Mouse (Mus musculus) heart, embryonic 15.5 days (tissue): ENCODE measurements around the gene Acot1. TPM values are rescaled to one million over a fixed set of nuclear protein-coding genes. Genes with fewer than 3 reads are reported as not detected.
"Not testable (repeated sequence)": the region's sequence is repeated elsewhere in the genome, so short reads cannot be mapped to it uniquely, and the experiment has no call there.

ENCODE experiments used
- ATAC-seq: fragments of 200-750 bp; cut with Nextera tagmentation; replicated peaks from 2 replicates; pipeline ENCODE4 v1.8.0; 2017; ENCODE audit warnings: low read depth, moderate TSS enrichment; ENCODE audit not compliant: insufficient number of reproducible peaks, insufficient read depth, low FRiP score
- H3K27ac ChIP-seq: fragments of 300-500 bp; sonication (generic); 2 replicates; pipeline ENCODE4 v1.5.1; 2015; ENCODE audit warnings: mild to moderate bottlenecking, inconsistent platforms
- H3K27me3 ChIP-seq: fragments of 300-500 bp; sonication (generic); 2 replicates; pipeline ENCODE4 v1.6.1; 2015; ENCODE audit warnings: inconsistent platforms
- H3K36me3 ChIP-seq: fragments of 300-500 bp; sonication (generic); 2 replicates; pipeline ENCODE4 v1.6.1; 2015; ENCODE audit warnings: mild to moderate bottlenecking, inconsistent platforms
- H3K4me1 ChIP-seq: fragments of 300-500 bp; sonication (generic); replicated peaks from 2 replicates; pipeline ENCODE4 v1.6.1; 2015; ENCODE audit warnings: inconsistent platforms
- H3K4me2 ChIP-seq: fragments of 300-500 bp; sonication (generic); 2 replicates; pipeline ENCODE4 v1.6.1; 2015; ENCODE audit warnings: inconsistent platforms, mild to moderate bottlenecking, moderate library complexity
- H3K4me3 ChIP-seq: fragments of 300-500 bp; sonication (generic); 2 replicates; pipeline ENCODE4 v1.5.1; 2015; ENCODE audit warnings: mild to moderate bottlenecking, inconsistent platforms
- H3K9ac ChIP-seq: fragments of 300-500 bp; sonication (generic); 2 replicates; pipeline ENCODE4 v1.6.1; 2015; ENCODE audit warnings: mild to moderate bottlenecking, inconsistent platforms
- H3K9me3 ChIP-seq: fragments of 300-500 bp; sonication (generic); replicated peaks from 2 replicates; pipeline ENCODE4 v1.6.1; 2016; ENCODE audit warnings: inconsistent platforms
- WGBS: fragments of 180-500 bp; shearing (Covaris S2); methylation state at CpG from one replicate; pipeline ENCODE4 v1.1.7; 2015; ENCODE audit warnings: mixed read lengths; 5-methylcytosine and 5-hydroxymethylcytosine counted together
- polyA plus RNA-seq: library from polyadenylated mRNA; unstranded; fragments of >200 nt; fragmentation: Nextera tagmentation; extraction: Ambion mirVana; gene quantifications from 2 replicates; pipeline ENCODE4 v1.2.1, GENCODE M21; 2015

The Acot1 gene
- 27.7 and 29.8 TPM in 2 replicates for polyA plus RNA-seq

- H3K9me3 ChIP-seq, H3K27me3 ChIP-seq, H3K36me3 ChIP-seq: not testable (repeated sequence)
- Histone ChIP-seq H3K9ac (peak within 1 kb of the TSS; percentile 60), H3K4me1 (peaks cover 22% of the 10 kb centered on the region), H3K4me2 (peak within 1 kb of the TSS; percentile 75), H3K4me3 (peak within 1 kb of the TSS; percentile 58), H3K27ac (peak within 1 kb of the TSS; percentile 59)
- WGBS, result 1% methylated on average over 59 of the region's 70 CpGs
- peak; percentile 93 for ATAC-seq
Observed at GRCm38 (mm10) chr12:84009171-84009965, at the start of gene Acot1. Gene Acot1, plus strand, starts transcription at chr12:84009490.

DNA sequence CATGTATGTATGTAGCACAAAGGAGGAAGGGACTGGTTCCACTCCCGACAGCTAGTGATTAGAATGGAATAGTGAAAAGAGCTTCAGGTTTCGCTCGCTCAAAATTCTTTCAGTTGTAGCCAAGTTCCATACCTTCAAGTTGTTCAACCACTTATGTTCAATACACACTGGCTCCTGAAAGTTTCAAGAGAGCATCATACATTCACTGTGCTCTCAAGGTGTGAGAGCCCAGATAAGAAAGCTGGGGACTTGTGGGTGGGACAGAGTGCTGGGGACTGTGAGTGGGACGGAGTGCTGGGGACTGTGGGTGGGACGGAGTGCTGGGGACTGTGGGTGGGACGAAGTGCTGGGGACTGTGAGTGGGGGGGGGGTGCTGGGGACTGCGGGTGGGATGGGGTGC is 44.1 kb upstream of the Acot1 start:
- 72% methylated on average over 7 of the region's 7 CpGs for WGBS

DNA sequence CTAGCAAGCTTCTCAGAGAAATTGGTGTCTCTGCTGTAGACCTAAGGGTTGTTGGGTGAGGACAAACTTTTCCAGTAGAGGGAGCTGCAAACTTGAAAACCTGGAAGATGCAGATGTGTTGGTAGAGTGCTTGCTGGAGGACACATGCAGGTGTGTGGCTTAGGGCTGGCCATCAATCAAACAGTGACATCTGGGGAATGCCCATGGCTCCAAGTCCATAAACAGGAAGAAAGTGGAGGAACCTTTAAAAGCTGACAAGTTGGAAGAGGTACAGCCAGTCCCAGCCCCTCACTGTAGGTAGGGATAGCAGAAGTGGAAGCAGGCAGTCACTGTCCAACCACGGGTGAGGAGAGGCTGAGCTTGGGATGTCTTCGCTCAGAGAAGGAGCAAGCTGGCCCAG is 37.2 kb upstream of the Acot1 start:
- ATAC-seq, result no peak
- H3K36me3 ChIP-seq, result no peaks in the 10 kb centered on the region
- no peaks in the 10 kb centered on the region for H3K27me3 ChIP-seq
- H3K4me3 ChIP-seq, result no peak overlapping the region
- no peaks in the 10 kb centered on the region for H3K9me3 ChIP-seq
- no peaks in the 10 kb centered on the region for H3K4me1 ChIP-seq
- whole genome bisulfite sequencing, result 70% methylated on average over 2 of the region's 2 CpGs
- no peak overlapping the region for H3K9ac ChIP-seq
- no peak overlapping the region for H3K27ac ChIP-seq
- no peak overlapping the region for H3K4me2 ChIP-seq

More for the DNA sequence above, 44.1 kb upstream of the Acot1 start:
- Histone ChIP-seq H3K4me3 (no peak overlapping the region), H3K27ac (no peak overlapping the region), H3K4me1 (no peaks in the 10 kb centered on the region), H3K4me2 (no peak overlapping the region), H3K9me3 (no peaks in the 10 kb centered on the region), H3K36me3 (no peaks in the 10 kb centered on the region), H3K27me3 (no peaks in the 10 kb centered on the region), H3K9ac (no peak overlapping the region)
- no peak for ATAC-seq

GRCm38 (mm10) chr12:83978862-83979261 is 30.4 kb upstream of the Acot1 start:
- no peak overlapping the region for H3K27ac ChIP-seq
- WGBS, result 83% methylated on average over 6 of the region's 6 CpGs
- H3K4me1 ChIP-seq, result peaks cover 3% of the 10 kb centered on the region; the same call in 1 of the 2 replicates
- no peak overlapping the region for H3K4me3 ChIP-seq
- H3K9ac ChIP-seq, result no peak overlapping the region
- H3K4me2 ChIP-seq, result no peak overlapping the region
- H3K9me3 ChIP-seq, result no peaks in the 10 kb centered on the region
- H3K36me3 ChIP-seq, result no peaks in the 10 kb centered on the region
- H3K27me3 ChIP-seq, result no peaks in the 10 kb centered on the region
- ATAC-seq, result no peak

DNA sequence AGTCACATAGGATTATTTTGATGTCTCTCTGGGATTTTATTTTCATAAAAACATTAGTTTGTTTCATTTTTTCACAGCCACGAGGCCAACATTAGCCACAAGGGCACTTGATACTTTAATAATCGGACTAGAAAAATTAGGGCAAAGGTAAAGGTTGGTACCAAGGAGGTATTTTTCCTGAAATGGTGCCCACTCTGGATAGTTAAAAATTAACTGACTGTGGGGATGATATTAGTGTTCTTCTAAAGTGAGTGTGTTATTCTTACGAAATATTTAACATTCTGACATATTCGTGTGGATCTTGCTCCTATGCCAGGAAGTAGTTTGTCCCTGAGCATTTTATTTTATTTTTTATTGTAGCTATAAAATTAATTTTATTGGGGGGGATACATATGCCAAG is 27.7 kb upstream of the Acot1 start:
- no peak overlapping the region for H3K4me2 ChIP-seq
- H3K27ac ChIP-seq, result no peak overlapping the region
- no peak for ATAC-seq
- peaks cover 6% of the 10 kb centered on the region for H3K4me1 ChIP-seq
- H3K9ac ChIP-seq, result no peak overlapping the region
- no peaks in the 10 kb centered on the region for H3K27me3 ChIP-seq
- H3K9me3 ChIP-seq, result no peaks in the 10 kb centered on the region
- H3K36me3 ChIP-seq, result no peaks in the 10 kb centered on the region
- H3K4me3 ChIP-seq, result no peak overlapping the region
- WGBS, result 79% methylated on average over 4 of the region's 4 CpGs

DNA sequence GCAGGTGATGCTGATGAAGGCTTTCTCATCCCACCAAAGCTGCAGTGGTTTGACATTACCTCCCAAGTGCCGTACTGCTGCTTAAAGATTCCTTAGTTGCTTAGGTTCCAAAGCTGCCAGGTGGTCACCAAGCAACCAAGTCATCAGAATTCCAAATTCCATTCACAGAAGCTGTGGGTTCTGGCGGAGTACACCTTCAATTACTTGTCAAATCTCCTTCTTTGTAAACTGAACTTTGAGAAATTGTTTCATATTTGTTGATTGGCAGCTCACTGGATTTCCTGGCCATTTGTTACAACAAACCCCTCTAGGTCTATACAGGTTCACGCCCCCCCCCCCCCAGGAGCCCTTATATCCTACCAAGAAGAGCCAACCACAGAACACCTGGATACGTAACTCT is 24.5 kb upstream of the Acot1 start, which contains the start of gene Heatr4:
Gene Heatr4, minus strand, starts transcription at position 101 of the 400 bp plus-strand sequence.
- 81% methylated on average over 4 of the region's 4 CpGs for WGBS
- ATAC-seq, result no peak

GRCm38 (mm10) chr12:83987242-83987582 is 22.1 kb upstream of the Acot1 start:
- peak; percentile 47 for ATAC-seq
- Histone ChIP-seq H3K27me3 (no peaks in the 10 kb centered on the region), H3K36me3 (0 out of 2 replicates have a peak, but pooled peaks cover 3% of the 10 kb centered on the region), H3K4me1 (peaks cover 18% of the 10 kb centered on the region), H3K27ac (peak overlapping the region; percentile 98), H3K9ac (peak overlapping the region; percentile 77; the same call in 1 of the 2 replicates), H3K4me2 (peak overlapping the region; percentile 74), H3K4me3 (peak overlapping the region; percentile 70), H3K9me3 (no peaks in the 10 kb centered on the region)
- WGBS, result 11% methylated on average over 8 of the region's 8 CpGs

More for the DNA sequence above, 24.5 kb upstream of the Acot1 start, which contains the start of gene Heatr4:
- peaks cover 19% of the 10 kb centered on the region for H3K4me1 ChIP-seq
- no peak within 1 kb of the TSS for H3K4me3 ChIP-seq
- no peak within 1 kb of the TSS for H3K4me2 ChIP-seq
- no peaks in the 10 kb centered on the region for H3K9me3 ChIP-seq
- 0 out of 2 replicates have a peak, but pooled peaks cover 3% of the 10 kb centered on the region for H3K36me3 ChIP-seq
- H3K27me3 ChIP-seq, result no peaks in the 10 kb centered on the region
- no peak within 1 kb of the TSS for H3K27ac ChIP-seq
- no peak within 1 kb of the TSS for H3K9ac ChIP-seq

- Histone ChIP-seq H3K36me3 (peaks cover 5% of the 10 kb centered on the region; the same call in 1 of the 2 replicates), H3K9me3 (no peaks in the 10 kb centered on the region), H3K9ac (peak within 1 kb of the TSS; percentile 77), H3K4me2 (peak within 1 kb of the TSS; percentile 74), H3K27ac (peak within 1 kb of the TSS; percentile 98), H3K27me3 (no peaks in the 10 kb centered on the region), H3K4me3 (peak within 1 kb of the TSS; percentile 70), H3K4me1 (peaks cover 16% of the 10 kb centered on the region)
- ATAC-seq, result peak; percentile 81
- WGBS, result under 1% methylated on average over 79 of the region's 80 CpGs
Observed at GRCm38 (mm10) chr12:83987583-83988441, 21.5 kb upstream of the Acot1 start, which contains the start of gene Acot2. Gene Acot2, plus strand, starts transcription at chr12:83987861.

- Histone ChIP-seq H3K9ac (peak overlapping the region; percentile 77), H3K27ac (peak overlapping the region; percentile 98), H3K4me1 (peaks cover 16% of the 10 kb centered on the region), H3K36me3 (peaks cover 12% of the 10 kb centered on the region), H3K4me2 (peak overlapping the region; percentile 74), H3K27me3 (no peaks in the 10 kb centered on the region), H3K4me3 (peak overlapping the region; percentile 70), H3K9me3 (no peaks in the 10 kb centered on the region)
- WGBS, result 65% methylated on average over 4 of the region's 4 CpGs
- peak; percentile 4; the same call in 1 of the 2 replicates for ATAC-seq
Observed at GRCm38 (mm10) chr12:83988483-83988882, 20.8 kb upstream of the Acot1 start.

- H3K36me3 ChIP-seq, result peaks cover 20% of the 10 kb centered on the region
- H3K27me3 ChIP-seq, result no peaks in the 10 kb centered on the region
- H3K27ac ChIP-seq, result no peak overlapping the region
- no peak for ATAC-seq
- H3K9me3 ChIP-seq, result no peaks in the 10 kb centered on the region
- 91% methylated on average over 4 of the region's 4 CpGs for WGBS
- H3K4me2 ChIP-seq, result peak overlapping the region; percentile 74
- no peak overlapping the region for H3K9ac ChIP-seq
- H3K4me1 ChIP-seq, result peaks cover 16% of the 10 kb centered on the region
- H3K4me3 ChIP-seq, result no peak overlapping the region
Observed at GRCm38 (mm10) chr12:83989378-83989777, 19.9 kb upstream of the Acot1 start.

DNA sequence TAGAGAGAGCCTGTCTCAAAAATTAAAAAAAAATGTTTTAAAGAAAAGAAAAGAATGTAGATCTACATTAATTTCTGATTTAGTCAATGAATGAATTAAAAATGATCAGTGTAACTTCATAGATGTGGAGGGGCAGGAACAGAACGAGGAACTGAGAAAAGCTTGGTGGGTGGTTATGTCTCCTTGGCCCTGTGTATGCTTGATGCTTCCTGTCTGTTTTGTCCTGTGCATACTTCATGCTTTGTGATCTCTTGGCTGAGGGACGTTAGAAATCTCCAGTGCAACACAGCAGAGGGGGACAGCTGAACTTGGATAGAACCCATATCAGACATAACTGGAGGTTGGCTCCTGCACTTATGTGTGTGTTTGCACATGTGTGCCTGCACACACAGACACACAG is 12.1 kb upstream of the Acot1 start:
- no peaks in the 10 kb centered on the region for H3K9me3 ChIP-seq
- H3K27me3 ChIP-seq, result no peaks in the 10 kb centered on the region
- peaks cover 23% of the 10 kb centered on the region for H3K4me1 ChIP-seq
- no peak overlapping the region for H3K9ac ChIP-seq
- peaks cover 19% of the 10 kb centered on the region for H3K36me3 ChIP-seq
- no peak for ATAC-seq
- H3K27ac ChIP-seq, result no peak overlapping the region
- 50% methylated on average over 2 of the region's 2 CpGs for WGBS
- no peak overlapping the region for H3K4me2 ChIP-seq
- no peak overlapping the region for H3K4me3 ChIP-seq
